Comparison of ENCODE assay signal across 12 mouse cellular contexts in genomic region chr10:42347127-42347526, GRCm38 (mm10).
DNase-seq lines count a peak whose midpoint lies in the region; ATAC-seq lines count a peak whose summit lies in the region.
"Had no signal": no experiment of that assay in that cellular context is flagged by ENCODE, and none has a peak within 500 bp of the region (broad histone marks: within the 10 kb centered on the region; RNA-seq: fewer than 3 reads in every experiment).

No protein-coding gene starts in this region.

- DNase-seq in embryonic facial prominence, embryonic 11.5 days (ENCODE audit: low spot score) = peak; percentile 43
- no peak for DNase-seq in embryonic facial prominence, embryonic 10.5 days (ENCODE audit: low spot score)
- peak; percentile 20 to 26 for DNase-seq in layer of hippocampus, adult 8-10 months (ENCODE audit: low spot score in 2 of 2)
- DNase-seq in layer of hippocampus, postnatal 25 days (ENCODE audit: extremely low spot score in 1 of 2, low spot score in 1 of 2) = no peak
- peak; percentile 30 for DNase-seq in gonadal fat pad, adult 2 months (ENCODE audit: low read depth)
- no peak for DNase-seq in liver, embryonic 11.5 days (ENCODE audit: low spot score)
- DNase-seq in ovary, adult 18-20 months (ENCODE audit: low spot score) = no peak
- DNase-seq: heart, adult 11 months had no signal

- no peaks in the 10 kb centered on the region; the same call in 1 of the 2 replicates for H3K4me1 ChIP-seq in embryonic facial prominence, embryonic 11.5 days (ENCODE audit: control insufficient read depth, insufficient read depth, low read length)
- peaks cover 14% of the 10 kb centered on the region for H3K4me1 ChIP-seq in embryonic facial prominence, embryonic 10.5 days
- no peaks in the 10 kb centered on the region for H3K4me1 ChIP-seq in brown adipose tissue, adult 24 weeks (ENCODE audit: control insufficient read depth, insufficient read depth, insufficient read length, low read length)
- H3K4me1 ChIP-seq in liver, embryonic 11.5 days (replicated peaks; ENCODE audit: control insufficient read depth, insufficient read depth, low read length) = no peaks in the 10 kb centered on the region

- H3K27me3 ChIP-seq in embryonic facial prominence, embryonic 11.5 days (ENCODE audit: control insufficient read depth, insufficient read depth, low read length) = no peaks in the 10 kb centered on the region; the same call in 1 of the 2 replicates
- H3K27me3 ChIP-seq in embryonic facial prominence, embryonic 10.5 days (replicated peaks; ENCODE audit: low read depth, poor library complexity, severe bottlenecking) = 0 out of 2 replicates have a peak, but pooled peaks cover 4% of the 10 kb centered on the region
- no peaks in the 10 kb centered on the region for H3K27me3 ChIP-seq in liver, embryonic 11.5 days (replicated peaks; ENCODE audit: control insufficient read depth, insufficient read depth, low read length)
- H3K27me3 ChIP-seq: lung, embryonic 15.5 days; midbrain, embryonic 15.5 days; Patski had no signal

- H3K27ac ChIP-seq in embryonic facial prominence, embryonic 11.5 days (replicated peaks; ENCODE audit: low read depth, low read length) = no peak overlapping the region
- H3K27ac ChIP-seq in embryonic facial prominence, embryonic 10.5 days (replicated peaks) = no peak overlapping the region
- peak overlapping the region; percentile 71 for H3K27ac ChIP-seq in brown adipose tissue, adult 24 weeks (replicated peaks; ENCODE audit: low read depth, low read length)
- no peak overlapping the region for H3K27ac ChIP-seq in liver, embryonic 11.5 days (ENCODE audit: low read depth, low read length)
- H3K27ac ChIP-seq: lung, embryonic 15.5 days had no signal

- H3K4me2 ChIP-seq in embryonic facial prominence, embryonic 11.5 days (ENCODE audit: low read depth, low read length) = no peak overlapping the region
- H3K4me2 ChIP-seq in liver, embryonic 11.5 days = no peak overlapping the region
- H3K4me2 ChIP-seq: lung, embryonic 15.5 days; midbrain, embryonic 15.5 days had no signal

- no peak overlapping the region for H3K9ac ChIP-seq in embryonic facial prominence, embryonic 11.5 days (replicated peaks; ENCODE audit: low read length)
- no peak overlapping the region for H3K9ac ChIP-seq in liver, embryonic 11.5 days (ENCODE audit: low read depth, low read length)
- H3K9ac ChIP-seq: lung, embryonic 15.5 days; midbrain, embryonic 15.5 days had no signal

- 65% methylated on average over 5 of the region's 5 CpGs for WGBS in embryonic facial prominence, embryonic 11.5 days
- WGBS in embryonic facial prominence, embryonic 10.5 days = 70% methylated on average over 5 of the region's 5 CpGs
- 72% methylated on average over 5 of the region's 5 CpGs for WGBS in liver, embryonic 11.5 days

- no peaks in the 10 kb centered on the region for H3K9me3 ChIP-seq in embryonic facial prominence, embryonic 11.5 days (replicated peaks; ENCODE audit: control insufficient read depth, low read length)
- no peaks in the 10 kb centered on the region for H3K9me3 ChIP-seq in embryonic facial prominence, embryonic 10.5 days
- H3K9me3 ChIP-seq in liver, embryonic 11.5 days (ENCODE audit: control insufficient read depth, low read length) = no peaks in the 10 kb centered on the region
- H3K9me3 ChIP-seq: lung, embryonic 15.5 days; midbrain, embryonic 15.5 days had no signal

- H3K36me3 ChIP-seq in embryonic facial prominence, embryonic 11.5 days (replicated peaks; ENCODE audit: control insufficient read depth, insufficient read depth, low read depth, low read length) = no peaks in the 10 kb centered on the region
- H3K36me3 ChIP-seq in embryonic facial prominence, embryonic 10.5 days (replicated peaks) = no peaks in the 10 kb centered on the region
- no peaks in the 10 kb centered on the region for H3K36me3 ChIP-seq in liver, embryonic 11.5 days (ENCODE audit: control insufficient read depth, insufficient read depth, low read length)
- H3K36me3 ChIP-seq: lung, embryonic 15.5 days; midbrain, embryonic 15.5 days had no signal

- no peak overlapping the region for H3K4me3 ChIP-seq in embryonic facial prominence, embryonic 11.5 days (ENCODE audit: low read depth, low read length)
- no peak overlapping the region for H3K4me3 ChIP-seq in embryonic facial prominence, embryonic 10.5 days
- H3K4me3 ChIP-seq in brown adipose tissue, adult 24 weeks (ENCODE audit: insufficient read depth, low read depth, low read length) = no peak overlapping the region
- no peak overlapping the region for H3K4me3 ChIP-seq in liver, embryonic 11.5 days (ENCODE audit: low read depth, low read length)
- H3K4me3 ChIP-seq: lung, embryonic 15.5 days; midbrain, embryonic 15.5 days had no signal

- ATAC-seq in embryonic facial prominence, embryonic 11.5 days (replicated peaks; ENCODE audit: insufficient number of reproducible peaks, low FRiP score, low TSS enrichment, low read depth) = no peak
- ATAC-seq in liver, embryonic 11.5 days (replicated peaks; ENCODE audit: low FRiP score) = no peak
- ATAC-seq: midbrain, embryonic 15.5 days; Patski had no signal

Comparison
In these comparisons a context has a peak if more than half of its experiments do, and no peak if none do; other contexts are left out.
1. DNase-seq: peak in embryonic facial prominence, embryonic 11.5 days (single experiment), layer of hippocampus, adult 8-10 months (2 of 2) and gonadal fat pad, adult 2 months (single experiment); none in embryonic facial prominence, embryonic 10.5 days (single experiment), layer of hippocampus, postnatal 25 days (0 of 2), liver, embryonic 11.5 days (single experiment) and ovary, adult 18-20 months (single experiment).